Mouse (Mus musculus): ENCODE measurements at regions not wholly inside any gene's neighbourhood (a gene's known extent, or its start where the extent isn't known, plus 50 kb on each side); places are given as distances from the start of the nearest gene placed in this dataset.

DNA sequence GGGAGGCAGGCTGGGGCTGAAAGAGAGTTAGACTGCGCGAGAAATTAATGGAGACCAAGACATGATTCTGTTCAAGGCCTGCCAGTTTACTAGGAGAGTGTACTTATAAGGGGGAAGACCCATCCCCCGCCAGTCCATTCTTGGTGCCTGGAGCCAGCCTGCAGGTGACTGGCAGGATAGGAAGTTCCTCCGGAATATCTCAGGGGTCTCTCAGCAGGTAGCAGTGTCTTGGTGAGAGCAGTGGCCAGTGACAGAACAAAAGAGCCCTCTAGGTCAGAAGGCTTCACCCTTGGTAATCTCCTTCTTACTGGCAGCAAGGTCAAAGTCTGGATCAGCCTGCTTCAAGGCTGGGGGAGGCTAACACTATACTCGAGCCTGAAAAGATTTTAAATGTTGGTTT lies 83.7 kb upstream of the Zfp804b start:
- WGBS: 56% methylated on average over 5 of the region's 5 CpGs
- Histone ChIP-seq H3K4me1 (ENCODE audit: control insufficient read depth, insufficient read depth, low read length) (no peaks in the 10 kb centered on the region), H3K4me3 (replicated peaks; ENCODE audit: extremely low read depth, low read depth, low read length) (no peak overlapping the region)
- DNase-seq: no peak
- TF ChIP-seq POLR2A (IDR thresholded peaks at IDR 0.05; ENCODE audit: borderline replicate concordance, extremely low read depth, low read depth, low read length) (no peak), CTCF (IDR thresholded peaks at IDR 0.05; ENCODE audit: insufficient read depth, low read length) (no peak)

DNA sequence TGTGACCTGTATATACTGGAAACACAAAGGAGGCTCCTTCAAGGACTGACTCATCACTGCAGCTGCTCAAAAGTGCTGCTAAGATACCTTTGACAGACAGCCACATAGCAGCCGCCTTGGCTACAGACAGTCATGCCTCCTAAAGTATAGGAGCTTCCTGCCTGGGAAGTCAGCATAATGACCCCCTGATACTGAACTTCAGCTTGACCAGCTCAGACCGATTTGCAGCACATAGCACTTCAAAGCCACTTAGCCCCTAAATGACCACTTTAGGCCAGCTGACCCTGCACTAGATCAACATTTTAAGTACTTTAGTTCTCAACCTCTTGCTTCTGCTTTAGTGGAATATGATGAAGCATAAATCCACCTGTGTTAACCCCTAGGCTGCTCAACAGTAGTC lies 91.9 kb upstream of the Zfp804b start:
- Histone ChIP-seq H3K4me3 (replicated peaks; ENCODE audit: extremely low read depth, low read depth, low read length) (no peak overlapping the region), H3K4me1 (ENCODE audit: control insufficient read depth, insufficient read depth, low read length) (no peaks in the 10 kb centered on the region)
- TF ChIP-seq CTCF (IDR thresholded peaks at IDR 0.05; ENCODE audit: insufficient read depth, low read length) (no peak), POLR2A (IDR thresholded peaks at IDR 0.05; ENCODE audit: borderline replicate concordance, extremely low read depth, low read depth, low read length) (no peak)
- DNase-seq: peak; percentile 4
- 46% methylated on average over 2 of the region's 2 CpGs for WGBS

DNA sequence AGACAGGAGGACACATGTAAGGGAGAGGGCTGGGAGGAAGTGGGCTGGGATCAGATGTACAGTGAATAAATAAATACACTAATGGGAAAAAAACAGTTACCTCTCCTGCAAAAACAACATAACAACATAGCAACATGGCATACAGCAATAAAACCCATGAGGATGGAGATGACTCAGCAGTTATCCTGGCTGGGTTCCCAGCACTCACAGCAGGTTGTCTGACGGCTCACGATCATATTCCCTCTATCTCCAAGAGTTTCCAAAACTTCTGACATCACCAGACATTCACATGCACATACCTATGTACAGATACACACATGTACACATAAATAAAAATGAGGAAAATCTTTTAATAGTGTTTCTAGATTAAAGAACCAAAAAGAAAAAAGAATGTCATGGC lies 103.4 kb upstream of the Zfp804b start:
- no peak overlapping the region for H3K4me3 ChIP-seq (replicated peaks; ENCODE audit: extremely low read depth, low read depth, low read length)
- 71% methylated on average over 2 of the region's 2 CpGs for WGBS
- no peaks in the 10 kb centered on the region for H3K4me1 ChIP-seq (ENCODE audit: control insufficient read depth, insufficient read depth, low read length)
- DNase-seq: no peak
- TF ChIP-seq POLR2A (IDR thresholded peaks at IDR 0.05; ENCODE audit: borderline replicate concordance, extremely low read depth, low read depth, low read length): no peak
- no peak for TF ChIP-seq CTCF (IDR thresholded peaks at IDR 0.05; ENCODE audit: insufficient read depth, low read length)

DNA sequence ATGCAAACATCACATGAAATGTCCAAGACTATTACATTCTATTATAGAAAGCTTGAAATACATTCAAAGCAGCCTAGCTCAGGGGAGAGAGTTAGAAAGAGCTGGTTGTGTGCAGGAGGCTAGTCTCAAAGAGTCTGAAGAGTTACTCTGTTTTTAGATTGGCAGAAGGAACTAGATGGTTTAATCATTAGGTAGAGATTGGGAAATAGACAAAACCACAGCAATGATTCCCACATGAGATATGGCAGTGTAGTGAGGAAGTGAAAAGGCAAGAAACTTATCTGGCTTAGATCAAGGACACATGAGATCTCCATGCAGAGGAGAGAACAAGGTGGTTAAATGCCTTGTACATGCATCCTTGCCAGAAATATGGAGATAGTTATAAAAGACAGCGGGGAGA lies 110.3 kb upstream of the Zfp804b start:
- 89% methylated on average over 1 of the region's 1 CpGs for WGBS
- TF ChIP-seq CTCF (IDR thresholded peaks at IDR 0.05; ENCODE audit: insufficient read depth, low read length) (no peak), POLR2A (IDR thresholded peaks at IDR 0.05; ENCODE audit: borderline replicate concordance, extremely low read depth, low read depth, low read length) (no peak)
- Histone ChIP-seq H3K4me1 (ENCODE audit: control insufficient read depth, insufficient read depth, low read length) (no peaks in the 10 kb centered on the region), H3K4me3 (replicated peaks; ENCODE audit: extremely low read depth, low read depth, low read length) (no peak overlapping the region)
- no peak for DNase-seq

DNA sequence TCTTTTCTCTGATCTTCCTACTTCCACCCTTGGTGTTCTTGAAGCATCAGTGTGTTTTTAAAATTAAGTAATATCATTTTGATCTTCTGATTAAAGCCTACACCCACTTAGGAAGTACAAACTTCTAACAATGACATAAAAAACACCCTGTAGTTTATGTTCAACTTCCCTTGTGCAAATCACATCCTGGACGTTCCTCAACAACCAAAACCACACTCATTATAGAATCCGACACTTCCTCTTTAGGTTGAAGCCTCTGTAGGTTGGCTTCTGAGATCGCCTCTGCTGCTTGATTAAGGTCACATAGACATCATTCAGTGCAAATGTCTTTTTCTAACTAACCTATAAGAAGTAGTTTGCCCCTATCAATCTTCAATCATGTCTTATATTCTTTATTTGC lies 112.5 kb upstream of the Zfp804b start:
- H3K4me1 ChIP-seq (ENCODE audit: control insufficient read depth, insufficient read depth, low read length): no peaks in the 10 kb centered on the region
- no peak for DNase-seq
- TF ChIP-seq CTCF (IDR thresholded peaks at IDR 0.05; ENCODE audit: insufficient read depth, low read length) (no peak), POLR2A (IDR thresholded peaks at IDR 0.05; ENCODE audit: borderline replicate concordance, extremely low read depth, low read depth, low read length) (no peak)
- H3K4me3 ChIP-seq (replicated peaks; ENCODE audit: extremely low read depth, low read depth, low read length): no peak overlapping the region
- 50% methylated on average over 3 of the region's 3 CpGs for WGBS

DNA sequence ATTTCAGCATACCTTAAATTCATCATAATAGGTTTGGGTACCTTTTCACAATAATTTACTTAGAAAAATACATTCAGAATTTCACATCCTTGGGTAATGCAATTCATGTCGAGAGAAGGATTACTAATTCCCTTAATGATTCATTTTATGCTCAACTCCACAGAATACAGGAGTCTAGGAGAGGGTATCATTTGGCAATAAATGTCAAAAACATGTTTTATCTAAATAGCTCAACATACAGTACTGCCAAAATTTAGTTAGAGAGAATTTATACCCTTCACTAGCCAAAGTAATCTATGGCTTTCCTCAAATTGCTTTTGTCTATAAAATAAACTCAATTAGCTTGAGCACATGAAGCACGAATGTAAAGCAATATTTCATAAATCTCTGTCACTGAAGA lies 144.6 kb upstream of the Zfp804b start:
- DNase-seq: no peak
- no peak overlapping the region for H3K4me3 ChIP-seq (replicated peaks; ENCODE audit: extremely low read depth, low read depth, low read length)
- 61% methylated on average over 2 of the region's 2 CpGs for WGBS
- no peaks in the 10 kb centered on the region for H3K4me1 ChIP-seq (ENCODE audit: control insufficient read depth, insufficient read depth, low read length)
- TF ChIP-seq POLR2A (IDR thresholded peaks at IDR 0.05; ENCODE audit: borderline replicate concordance, extremely low read depth, low read depth, low read length) (no peak), CTCF (IDR thresholded peaks at IDR 0.05; ENCODE audit: insufficient read depth, low read length) (no peak)

DNA sequence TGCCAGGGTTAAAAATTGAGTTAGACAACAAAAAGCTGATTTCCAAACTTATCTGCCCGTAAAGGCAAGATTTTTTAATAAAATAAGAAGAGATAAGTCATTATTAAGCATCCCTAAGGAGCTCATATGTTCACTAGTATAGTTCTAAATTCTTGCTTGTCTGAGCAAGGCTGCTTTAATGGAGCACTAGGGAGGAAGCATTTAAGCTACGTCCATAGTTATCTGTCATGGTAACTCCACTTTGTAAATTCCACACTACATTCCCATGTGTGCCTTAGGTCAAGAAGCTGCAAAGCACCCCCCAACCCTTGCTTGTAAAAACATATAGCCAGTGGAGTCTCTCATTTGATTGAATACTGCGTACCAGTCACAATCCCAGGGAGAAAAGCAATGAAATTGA lies 145.0 kb upstream of the Zfp804b start:
- TF ChIP-seq POLR2A (IDR thresholded peaks at IDR 0.05; ENCODE audit: borderline replicate concordance, extremely low read depth, low read depth, low read length) (no peak), CTCF (IDR thresholded peaks at IDR 0.05; ENCODE audit: insufficient read depth, low read length) (no peak)
- DNase-seq: no peak
- Histone ChIP-seq H3K4me1 (ENCODE audit: control insufficient read depth, insufficient read depth, low read length) (no peaks in the 10 kb centered on the region), H3K4me3 (replicated peaks; ENCODE audit: extremely low read depth, low read depth, low read length) (no peak overlapping the region)
- WGBS: 68% methylated on average over 3 of the region's 3 CpGs

DNA sequence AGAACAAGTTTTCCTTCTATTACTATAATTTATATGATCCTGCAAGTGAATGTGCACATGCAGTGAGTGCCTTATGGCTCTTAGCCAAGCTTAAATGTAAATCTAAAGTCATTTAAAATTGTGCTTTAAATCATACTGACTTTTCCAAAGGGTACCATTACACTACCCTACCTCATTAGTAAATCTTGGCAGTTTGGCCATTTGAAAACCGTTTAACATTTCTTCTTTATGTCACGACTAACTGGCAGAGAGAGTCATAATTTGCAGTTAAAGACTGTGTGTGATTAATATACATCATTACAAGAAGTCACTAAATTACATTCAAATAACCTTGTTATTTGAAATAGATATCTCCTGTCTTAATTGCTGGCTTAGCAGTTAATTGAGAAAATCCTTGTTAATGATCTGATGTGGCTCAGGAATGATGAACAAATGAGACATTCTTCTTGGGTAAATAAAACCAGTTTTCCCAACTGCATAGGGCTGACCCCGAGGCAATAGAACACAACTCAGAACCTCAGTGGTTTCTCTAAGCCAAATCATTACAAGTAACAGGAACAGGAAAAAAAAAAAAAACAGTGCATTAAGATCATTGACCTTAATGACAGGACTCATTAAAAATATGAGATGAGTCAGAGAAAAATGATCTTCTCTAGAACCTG lies 173.1 kb upstream of the Zfp804b start:
- 53% methylated on average over 3 of the region's 3 CpGs for WGBS
- Histone ChIP-seq H3K4me1 (ENCODE audit: control insufficient read depth, insufficient read depth, low read length) (no peaks in the 10 kb centered on the region), H3K4me3 (replicated peaks; ENCODE audit: extremely low read depth, low read depth, low read length) (no peak overlapping the region)
- DNase-seq: no peak
- TF ChIP-seq CTCF (IDR thresholded peaks at IDR 0.05; ENCODE audit: insufficient read depth, low read length) (no peak), POLR2A (IDR thresholded peaks at IDR 0.05; ENCODE audit: borderline replicate concordance, extremely low read depth, low read depth, low read length) (no peak)

DNA sequence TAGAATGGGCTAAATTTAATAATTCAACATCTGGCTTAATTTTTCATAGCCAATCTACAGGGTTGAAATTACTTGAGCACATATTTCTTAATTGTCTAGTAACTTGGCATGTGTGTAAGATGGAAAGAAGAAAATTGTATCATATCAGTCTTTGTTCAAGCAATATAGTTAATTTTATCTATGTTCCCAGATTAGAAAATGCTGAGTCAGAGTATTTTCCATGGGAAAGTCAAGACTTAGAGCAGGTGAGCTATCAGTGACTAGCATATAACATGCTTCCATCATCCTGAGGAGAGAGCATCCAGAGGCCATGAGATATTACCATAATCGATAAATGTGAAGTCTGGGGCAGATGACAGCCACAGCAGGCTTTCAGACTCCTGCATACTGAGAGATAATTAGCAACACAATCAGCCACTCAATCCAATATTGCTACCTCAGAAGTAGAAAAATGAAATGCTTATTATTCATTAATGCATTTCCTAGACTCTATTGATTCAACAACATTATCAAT lies 188.2 kb upstream of the Zfp804b start:
- no peak for DNase-seq
- H3K4me3 ChIP-seq (replicated peaks; ENCODE audit: extremely low read depth, low read depth, low read length): no peak overlapping the region
- TF ChIP-seq CTCF (IDR thresholded peaks at IDR 0.05; ENCODE audit: insufficient read depth, low read length): no peak
- no peak for TF ChIP-seq POLR2A (IDR thresholded peaks at IDR 0.05; ENCODE audit: borderline replicate concordance, extremely low read depth, low read depth, low read length)
- no peaks in the 10 kb centered on the region for H3K4me1 ChIP-seq (ENCODE audit: control insufficient read depth, insufficient read depth, low read length)
- 89% methylated on average over 1 of the region's 1 CpGs for WGBS

Data from lung, adult 2 months (tissue).